Mouse (Mus musculus) gastrocnemius, postnatal 14 days (tissue): ENCODE measurements around the gene Rex1bd. TPM values are rescaled to one million over a fixed set of nuclear protein-coding genes. Genes with fewer than 3 reads are reported as not detected.

Experiments
- DNase-seq: peaks from one replicate; pipeline ENCODE4 v3.0.0; 2021; ENCODE audit warnings: mixed read lengths
- intact Hi-C: fragments of 180-260 bp; cut with DNase I; formaldehyde crosslinking; loops from one replicate; pipeline ENCODE4 v1.15.1; 2025; ENCODE audit warnings: low total_unique reads
- total RNA-seq, 2 experiments: library from RNA; stranded (reverse); gene quantifications; 2 replicates each; pipeline ENCODE4 v1.2.3; 2021

Rex1bd gene
- total RNA-seq, 2 experiments from 2014 or later: 118 to 122 TPM

GRCm38 (mm10) chr8:70487993-70488796 lies 18.4 kb downstream of the Rex1bd start:
- DNase-seq: no peak
- intact Hi-C loops: no loop called here

GRCm38 (mm10) chr8:70486941-70487520 lies 19.5 kb downstream of the Rex1bd start, which contains the start of gene Tmem59l:
Gene Tmem59l, minus strand, starts transcription at chr8:70487358.
- DNase-seq: no peak
- intact Hi-C loops: no loop called here

GRCm38 (mm10) chr8:70486191-70486681 lies 20.3 kb downstream of the Rex1bd start:
- no peak for DNase-seq
- intact Hi-C loops: no loop called here

GRCm38 (mm10) chr8:70482943-70483342 lies 23.6 kb downstream of the Rex1bd start:
- intact Hi-C loops: no loop called here
- DNase-seq: no peak

DNA sequence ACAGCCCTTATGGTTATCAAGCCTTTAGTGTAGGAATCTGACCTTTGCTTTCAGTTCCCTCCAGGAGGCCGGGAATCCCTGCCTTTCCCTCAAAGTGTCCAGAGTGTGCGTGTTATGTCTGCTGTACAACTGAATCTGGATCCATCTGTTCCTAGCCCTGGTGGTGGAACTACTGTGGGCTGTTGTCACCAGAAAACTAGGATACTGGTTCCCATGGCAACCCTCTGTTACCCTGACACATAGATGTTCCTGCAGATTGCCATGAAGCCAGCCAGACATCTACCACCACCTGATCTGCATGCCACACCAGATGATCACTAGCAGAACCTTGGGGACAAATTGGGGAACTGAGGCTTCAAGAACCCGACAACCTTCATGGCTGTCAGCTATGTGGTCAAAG lies 24.6 kb downstream of the Rex1bd start:
- no peak for DNase-seq
- intact Hi-C loops: no loop called here

- DNase-seq: no peak
- intact Hi-C loops: no loop called here
Measured at GRCm38 (mm10) chr8:70477269-70477982, 29.1 kb downstream of the Rex1bd start.

- peak; percentile 95 for DNase-seq
- intact Hi-C loops: no loop called here
Measured at GRCm38 (mm10) chr8:70476333-70477268, 30.0 kb downstream of the Rex1bd start, which contains the start of gene Klhl26. Gene Klhl26, minus strand, starts transcription at chr8:70476968.

GRCm38 (mm10) chr8:70471856-70472255 lies 34.7 kb downstream of the Rex1bd start:
- intact Hi-C loops: no loop called here
- no peak for DNase-seq

- no peak for DNase-seq
- intact Hi-C loops: no loop called here
Measured at GRCm38 (mm10) chr8:70469938-70470337, 36.6 kb downstream of the Rex1bd start.

GRCm38 (mm10) chr8:70469295-70469916 lies 37.1 kb downstream of the Rex1bd start:
- intact Hi-C loops: no loop called here
- DNase-seq: no peak

DNA sequence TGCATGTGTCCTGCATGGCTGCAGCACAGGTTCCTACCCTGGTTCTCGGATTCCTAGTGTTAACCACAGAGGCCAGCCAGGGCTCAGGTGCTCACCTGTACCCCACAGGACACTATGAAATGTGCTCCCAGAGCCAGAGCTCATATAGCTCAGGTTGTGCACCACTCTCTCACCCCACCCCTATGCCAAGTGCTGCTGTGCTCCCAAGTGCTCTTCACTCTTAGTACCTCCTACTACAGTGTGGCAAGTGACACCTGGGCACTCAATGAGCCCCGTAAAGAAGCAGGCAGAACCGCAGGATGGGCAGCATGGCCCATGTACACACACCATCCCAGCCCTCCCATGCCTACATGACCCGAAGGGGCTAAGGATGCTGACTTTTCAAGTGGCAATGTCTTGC lies 37.8 kb downstream of the Rex1bd start:
- intact Hi-C loops: no loop called here
- no peak for DNase-seq

DNA sequence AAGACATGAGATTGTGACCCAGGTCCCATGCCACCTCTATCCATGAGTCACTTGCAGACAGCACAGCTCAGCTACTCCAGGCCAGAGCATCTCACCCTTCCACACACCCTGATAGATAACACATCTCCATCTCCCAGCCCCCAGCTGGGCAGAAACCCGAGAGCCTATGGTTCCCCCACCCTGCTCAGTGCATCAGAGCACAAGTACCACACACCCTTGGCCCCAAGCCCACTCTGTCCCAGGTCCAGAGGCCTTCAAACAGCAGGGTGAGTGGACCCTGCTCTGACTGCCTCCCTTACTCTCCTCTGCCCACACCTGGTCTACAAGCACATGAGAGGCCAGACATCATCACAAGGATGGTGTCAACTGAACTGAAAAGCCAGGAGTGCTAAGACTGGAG lies 38.6 kb downstream of the Rex1bd start:
- no peak for DNase-seq
- intact Hi-C loops: no loop called here

GRCm38 (mm10) chr8:70467229-70467725 lies 39.3 kb downstream of the Rex1bd start:
- DNase-seq: peak; percentile 62
- intact Hi-C loops: no loop called here

DNA sequence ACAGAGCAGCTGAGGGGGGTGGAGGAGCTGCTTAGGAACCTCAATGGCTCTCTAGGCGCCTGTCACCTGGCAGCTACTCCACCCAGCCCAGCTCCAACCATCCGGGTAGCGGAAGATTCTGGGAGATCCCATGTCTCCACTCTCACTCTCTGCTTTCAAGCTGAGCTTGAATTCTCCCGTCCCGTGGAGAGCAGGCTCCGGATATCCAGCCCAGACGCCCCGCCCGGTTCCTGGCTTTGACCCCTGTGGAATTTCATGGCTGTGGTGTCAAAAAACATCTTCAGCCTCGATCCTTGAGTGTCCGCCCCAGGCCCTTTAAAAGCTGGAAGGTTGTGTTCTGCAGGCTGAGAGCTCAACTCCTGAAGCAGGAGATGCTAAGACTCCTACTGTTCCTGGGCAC lies 39.8 kb downstream of the Rex1bd start:
- intact Hi-C loops: no loop called here
- DNase-seq: peak; percentile 79

DNA sequence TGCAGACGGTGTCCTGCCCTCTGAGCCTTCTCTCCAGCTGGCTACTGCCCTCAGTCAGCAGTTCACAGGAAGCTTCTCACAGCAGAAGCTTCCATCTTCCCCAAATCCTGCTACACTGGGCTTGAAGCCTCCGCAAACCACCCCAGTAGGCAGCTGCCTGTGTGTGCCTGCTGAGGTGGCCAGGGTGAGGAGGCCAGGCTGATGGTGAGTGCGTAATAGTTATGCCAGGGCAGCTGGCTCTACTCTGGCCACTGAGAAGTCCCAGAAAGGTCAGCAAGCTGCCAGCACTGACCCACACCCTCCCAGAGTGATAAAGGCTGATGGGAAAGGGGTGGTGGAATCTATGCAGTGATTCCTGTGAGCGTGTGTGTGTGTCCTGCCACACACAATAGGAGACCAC lies 40.2 kb downstream of the Rex1bd start:
- intact Hi-C loops: no loop called here
- DNase-seq: peak; percentile 43

DNA sequence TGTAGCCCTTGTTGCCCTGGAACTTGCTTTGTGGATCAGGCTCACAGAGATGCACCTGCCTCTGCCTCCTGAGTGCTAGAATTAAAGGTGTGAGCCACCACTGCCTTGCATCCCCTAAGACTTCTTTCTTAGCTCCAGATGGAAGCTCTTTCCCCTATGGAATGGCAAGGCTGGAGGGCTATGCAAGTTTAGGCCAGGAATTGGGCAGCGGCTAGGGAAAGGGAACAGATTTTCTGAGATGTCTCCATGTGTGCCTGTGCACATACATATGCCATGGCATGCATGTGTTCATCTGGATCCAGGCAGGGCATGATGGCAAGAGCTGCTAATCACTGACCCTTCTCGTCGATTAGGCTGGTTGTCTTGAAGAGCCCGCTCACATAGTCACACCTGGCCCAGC lies 40.9 kb downstream of the Rex1bd start:
- intact Hi-C loops: no loop called here
- no peak for DNase-seq

DNA sequence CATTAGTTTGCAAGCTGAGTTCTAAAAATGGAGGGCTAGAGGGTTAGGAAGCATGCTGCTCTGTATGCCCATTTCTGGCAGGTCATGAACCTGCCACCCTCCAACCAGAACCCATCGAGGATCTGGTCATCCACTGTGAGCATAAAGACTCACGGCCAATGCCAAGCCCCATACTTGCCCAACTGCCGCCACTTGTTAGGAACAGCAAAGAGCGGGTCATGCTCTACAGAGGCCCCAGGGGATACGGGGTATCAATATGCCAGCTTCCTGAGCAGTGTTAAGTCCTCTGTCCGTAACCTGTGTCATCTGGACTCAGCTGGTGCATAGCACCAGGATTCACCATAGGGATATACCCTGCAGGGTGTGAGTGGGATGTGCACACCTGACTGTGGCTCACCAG lies 42.4 kb downstream of the Rex1bd start:
- intact Hi-C loops: no loop called here
- no peak for DNase-seq

DNA sequence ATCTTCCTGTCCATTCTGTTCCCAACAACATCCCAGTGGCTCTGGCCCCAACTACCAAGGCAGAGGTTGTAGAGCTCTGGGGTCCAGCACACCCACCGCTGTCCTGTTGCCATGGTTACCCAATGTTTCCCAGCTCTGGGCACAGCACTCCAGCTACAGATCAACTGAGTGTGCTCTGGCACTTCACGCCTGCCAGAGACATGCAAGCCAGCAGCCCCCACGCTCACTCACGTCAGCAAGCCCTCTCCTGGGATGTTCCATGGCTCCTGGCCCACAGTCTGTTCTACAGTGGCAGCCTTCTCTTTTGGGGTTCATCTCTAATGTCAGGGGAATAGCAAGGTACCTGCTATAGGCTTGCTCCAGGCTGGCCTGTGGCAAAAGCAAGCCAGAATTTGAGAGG lies 43.2 kb downstream of the Rex1bd start:
- intact Hi-C loops: no loop called here
- peak; percentile 50 for DNase-seq

GRCm38 (mm10) chr8:70462516-70462813 lies 44.1 kb downstream of the Rex1bd start:
- no peak for DNase-seq
- intact Hi-C loops: no loop called here
